In genomic region chr2:156476748-156477151, GRCm38 (mm10) we compare ENCODE assay signal across 9 mouse cellular contexts. TPM values are rescaled to one million over a fixed set of nuclear protein-coding genes. Genes with fewer than 3 reads are reported as not detected.
DNase-seq lines count a peak whose midpoint lies in the region; ATAC-seq and TF ChIP-seq lines count a peak whose summit lies in the region.
"Had no signal": no experiment of that assay in that cellular context is flagged by ENCODE, and none has a peak within 500 bp of the region (broad histone marks: within the 10 kb centered on the region; RNA-seq: fewer than 3 reads in every experiment).

No protein-coding gene starts in this region.

- no peak for ATAC-seq in cerebellum, adult (ENCODE audit: insufficient number of reproducible peaks, low FRiP score, low TSS enrichment)
- ATAC-seq in liver, embryonic 12.5 days, result no peak

- H3K4me1 ChIP-seq in liver, embryonic 12.5 days, result peaks cover 49% of the 10 kb centered on the region
- peaks cover 8% of the 10 kb centered on the region for H3K4me1 ChIP-seq in small intestine, adult 2 months (ENCODE audit: control insufficient read depth, insufficient read depth, insufficient read length, low read length)

- no peak overlapping the region for H3K9ac ChIP-seq in liver, embryonic 12.5 days

- H3K9me3 ChIP-seq in liver, embryonic 12.5 days (replicated peaks), result no peaks in the 10 kb centered on the region

- peak overlapping the region; percentile 82; the same call in 1 of the 2 replicates for H3K4me2 ChIP-seq in liver, embryonic 12.5 days

- no peak for TF ChIP-seq CTCF in small intestine, adult 2 months (IDR thresholded peaks at IDR 0.05; ENCODE audit: extremely low read depth, insufficient read length, insufficient replicate concordance, low read depth, low read length)

- DNase-seq in cerebellum, adult 11-12 months, result peak; percentile 67
- no peak for DNase-seq in liver
- DNase-seq in layer of hippocampus, adult 9-11 months, result peak; percentile 65
- DNase-seq in thymus, postnatal 4 days, result no peak
- no peak for DNase-seq in heart, adult 18-20 months
- DNase-seq: retina, postnatal 1 day had no signal

- H3K4me3 ChIP-seq in liver, embryonic 12.5 days, result no peak overlapping the region
- no peak overlapping the region for H3K4me3 ChIP-seq in small intestine, adult 2 months (ENCODE audit: low read depth, low read length)

- WGBS in liver, embryonic 12.5 days (ENCODE audit: insufficient replicate concordance), result 40% methylated on average over 5 of the region's 5 CpGs
- WGBS in small intestine, adult 2 months, result 69% methylated on average over 5 of the region's 5 CpGs

- peaks cover 68% of the 10 kb centered on the region for H3K27me3 ChIP-seq in liver, embryonic 12.5 days (replicated peaks)
- peaks cover 11% of the 10 kb centered on the region for H3K27me3 ChIP-seq in small intestine, adult 2 months (ENCODE audit: control insufficient read depth, insufficient read depth, low read length)

- TF ChIP-seq POLR2A in small intestine, adult 2 months (IDR thresholded peaks at IDR 0.05; ENCODE audit: low read depth, low read length), result peak; percentile 14; the same call in 1 of the 2 replicates

- H3K36me3 ChIP-seq in liver, embryonic 12.5 days, result no peaks in the 10 kb centered on the region
- no peaks in the 10 kb centered on the region for H3K36me3 ChIP-seq in small intestine, adult 2 months (ENCODE audit: control insufficient read depth, insufficient read depth, low read length)

- H3K27ac ChIP-seq in liver, embryonic 12.5 days, result no peak overlapping the region
- H3K27ac ChIP-seq in small intestine, adult 2 months (ENCODE audit: insufficient read depth, low read depth, low read length), result no peak overlapping the region

RNA-seq across cellular contexts. Expression of gene Epb41l1, which starts 56.0 kb away (rescaled TPM):
- 0.75 and 1.0 TPM in 2 replicates for polyA plus RNA-seq in liver, embryonic 12.5 days (2016; fragmentation: Nextera tagmentation; extraction: Ambion mirVana)
- polyA plus RNA-seq in small intestine, adult 2 months (2012; rRNA removed), result 11.8 and 14.0 TPM in 2 replicates
- total RNA-seq in heart, adult 18-20 months (2021), result 10 to 100 TPM in 1 of 2 experiments, 1 to 10 TPM in 1; 7.5 to 10.5 TPM

Comparison
In these comparisons a context has a peak if more than half of its experiments do, and no peak if none do; other contexts are left out.
1. DNase-seq: peak in cerebellum, adult 11-12 months (single experiment) and layer of hippocampus, adult 9-11 months (single experiment); none in liver (single experiment), thymus, postnatal 4 days (single experiment) and heart, adult 18-20 months (0 of 2).